Mouse (Mus musculus): ENCODE measurements around the gene Hat1. TPM values are rescaled to one million over a fixed set of nuclear protein-coding genes. Genes with fewer than 3 reads are reported as not detected.

Hat1 gene
- total RNA-seq, 2 experiments from 2014 or later = 13.1 to 16.7 TPM

GRCm38 (mm10) chr2:71462553-71462952, 73.8 kb downstream of the Hat1 start:
- DNase-seq = no peak

- DNase-seq = no peak
Observed at GRCm38 (mm10) chr2:71466103-71466502, 77.3 kb downstream of the Hat1 start.

GRCm38 (mm10) chr2:71466861-71467450, 78.2 kb downstream of the Hat1 start:
- DNase-seq = no peak

DNA sequence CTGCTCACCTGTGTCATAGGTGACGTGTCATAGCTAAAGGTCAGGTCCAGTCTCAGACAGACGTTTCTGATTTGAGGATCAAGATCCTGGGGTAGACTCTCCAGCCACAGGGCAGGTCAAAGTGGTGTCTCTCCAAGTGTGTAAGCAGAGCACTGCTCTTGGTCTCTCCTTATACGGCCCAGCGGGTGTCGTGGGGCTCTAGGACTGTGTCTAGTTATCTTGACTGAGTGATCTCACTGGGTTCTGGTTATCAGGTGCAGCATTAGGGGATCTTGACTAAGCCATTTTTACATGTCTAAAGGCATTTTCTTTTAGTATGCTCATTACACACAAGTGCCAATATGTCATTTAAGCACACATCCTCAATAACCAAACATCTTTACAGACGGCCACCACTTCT, 82.3 kb downstream of the Hat1 start:
- DNase-seq = no peak

DNA sequence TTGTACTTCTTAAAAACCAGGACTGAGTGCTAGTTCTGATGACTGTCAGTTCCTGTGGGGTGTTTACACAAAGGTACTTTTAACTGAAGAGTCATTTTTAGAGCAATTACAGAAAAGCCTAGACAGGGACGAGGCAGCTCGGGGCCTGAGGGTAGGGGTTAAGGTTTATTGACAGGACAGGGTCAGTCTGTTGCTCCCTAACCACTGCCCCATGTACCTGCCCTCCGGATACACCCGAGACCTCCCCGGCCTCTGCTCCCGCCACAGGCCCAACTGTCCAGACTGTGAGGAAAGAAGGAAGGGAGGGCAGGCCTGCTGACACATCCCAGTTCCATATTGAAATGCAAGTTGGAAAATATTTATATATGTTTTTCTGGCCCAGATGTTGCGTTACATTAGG, 85.1 kb downstream of the Hat1 start:
- DNase-seq = no peak

- DNase-seq = no peak
Observed at GRCm38 (mm10) chr2:71474345-71474744, 85.6 kb downstream of the Hat1 start.

GRCm38 (mm10) chr2:71475311-71475710, 86.6 kb downstream of the Hat1 start:
- DNase-seq = no peak

DNA sequence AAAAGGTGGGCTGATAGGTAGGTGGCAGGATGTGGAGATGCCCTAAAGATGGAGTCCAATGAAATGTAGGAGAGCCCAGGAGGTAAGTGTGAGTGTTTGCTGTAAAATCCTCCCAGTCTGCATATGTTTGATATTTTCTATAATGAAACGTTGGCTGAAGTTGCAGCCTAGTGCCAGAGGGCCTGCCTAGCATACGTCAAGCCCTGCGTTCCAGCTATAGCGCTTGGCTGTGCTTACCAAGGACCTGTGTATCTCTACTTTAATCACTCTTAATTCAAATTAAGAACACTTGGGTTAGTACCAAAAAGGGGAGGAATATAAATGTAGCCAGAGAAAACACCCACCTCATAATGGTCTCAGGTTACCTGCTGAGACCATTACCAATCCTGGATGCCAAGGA, 87.0 kb downstream of the Hat1 start:
- no peak for DNase-seq

GRCm38 (mm10) chr2:71477787-71478186, 89.0 kb downstream of the Hat1 start:
- no peak for DNase-seq

- no peak for DNase-seq
Observed at GRCm38 (mm10) chr2:71479917-71480316, 91.2 kb downstream of the Hat1 start.

DNA sequence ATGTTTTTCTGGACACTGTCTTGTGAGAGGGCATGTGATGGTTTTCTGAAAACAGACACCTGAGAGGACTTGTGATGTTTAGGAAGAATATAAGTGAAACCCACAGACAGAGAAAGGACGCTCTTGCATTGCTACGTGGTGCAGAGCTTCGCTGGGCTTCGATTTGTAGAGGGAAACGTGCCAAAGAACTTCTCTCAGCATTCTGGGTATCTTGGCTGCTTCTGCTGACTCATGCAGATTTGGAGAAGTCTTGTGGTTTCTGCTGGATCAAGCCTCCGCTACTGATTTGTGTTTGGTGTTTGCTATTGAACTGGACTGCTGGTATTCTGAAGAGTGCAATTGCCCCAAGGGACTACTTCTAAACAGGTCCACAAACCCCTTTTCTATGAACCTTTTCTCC, 93.1 kb downstream of the Hat1 start:
- DNase-seq = no peak

GRCm38 (mm10) chr2:71483046-71483716, 94.4 kb downstream of the Hat1 start:
- DNase-seq = no peak

- DNase-seq = no peak
Observed at GRCm38 (mm10) chr2:71483717-71484066, 94.9 kb downstream of the Hat1 start.

Other genes starting within 250 kb of the Hat1 start
- 10 to 100 TPM; 39.0 to 39.1 TPM for gene Dync1i2, start 177.3 kb upstream of the Hat1 start, total RNA-seq (2021)
- gene Slc25a12, start 21.2 kb upstream of the Hat1 start, total RNA-seq (2021) = 100 to 1,000 TPM; 407 to 424 TPM
- 10 to 100 TPM; 24.3 to 25.7 TPM for gene Metap1d, start 64.3 kb downstream of the Hat1 start, total RNA-seq (2021)
- gene Dlx1, start 139.2 kb downstream of the Hat1 start, total RNA-seq (2021) = under 1 TPM in 1 of 2 experiments, not detected in 1; 0.13 TPM
- gene Dlx2, start 157.8 kb downstream of the Hat1 start, total RNA-seq (2021) = not detected